ENCODE assay signal across 15 mouse cellular contexts in genomic region chr8:13551574-13551830, GRCm38 (mm10). TPM values are rescaled to one million over a fixed set of nuclear protein-coding genes. Genes with fewer than 3 reads are reported as not detected.
"Had no signal": no experiment of that assay in that cellular context is flagged by ENCODE, and none has a peak within 500 bp of the region (broad histone marks: within the 10 kb centered on the region; RNA-seq: fewer than 3 reads in every experiment).

No protein-coding gene starts in this region.

- H3K9ac ChIP-seq: kidney, embryonic 15.5 days; limb, embryonic 13.5 days; liver, embryonic 12.5 days; liver, embryonic 15.5 days; lung, embryonic 15.5 days; midbrain, embryonic 12.5 days; midbrain, embryonic 15.5 days had no signal

- H3K27ac ChIP-seq: kidney, embryonic 15.5 days; limb, embryonic 10.5 days; limb, embryonic 13.5 days; liver, embryonic 12.5 days; liver, embryonic 15.5 days; lung, embryonic 15.5 days; midbrain, embryonic 12.5 days; midbrain, embryonic 15.5 days had no signal

- H3K36me3 ChIP-seq: kidney, embryonic 15.5 days; limb, embryonic 10.5 days; limb, embryonic 13.5 days; liver, embryonic 12.5 days; liver, embryonic 15.5 days; lung, embryonic 15.5 days; midbrain, embryonic 12.5 days; midbrain, embryonic 15.5 days had no signal

- H3K9me3 ChIP-seq: kidney, embryonic 15.5 days; limb, embryonic 10.5 days; limb, embryonic 13.5 days; liver, embryonic 12.5 days; liver, embryonic 15.5 days; lung, embryonic 15.5 days; midbrain, embryonic 12.5 days; midbrain, embryonic 15.5 days had no signal

- H3K4me3 ChIP-seq: kidney, embryonic 15.5 days; limb, embryonic 10.5 days; limb, embryonic 13.5 days; liver, embryonic 12.5 days; liver, embryonic 15.5 days; lung, embryonic 15.5 days; midbrain, embryonic 12.5 days; midbrain, embryonic 15.5 days had no signal

- H3K27me3 ChIP-seq: kidney, embryonic 15.5 days; liver, embryonic 15.5 days; lung, embryonic 15.5 days; midbrain, embryonic 12.5 days; midbrain, embryonic 15.5 days had no signal

- H3K4me1 ChIP-seq: liver, embryonic 12.5 days; midbrain, embryonic 12.5 days; midbrain, embryonic 15.5 days had no signal

- H3K4me2 ChIP-seq: kidney, embryonic 15.5 days; limb, embryonic 13.5 days; liver, embryonic 12.5 days; liver, embryonic 15.5 days; lung, embryonic 15.5 days; midbrain, embryonic 12.5 days; midbrain, embryonic 15.5 days had no signal

RNA-seq across cellular contexts. Expression of gene 1700029H14Rik, which starts 10.8 kb away (rescaled TPM):
- total RNA-seq: layer of hippocampus, postnatal 25 days; left cerebral cortex, adult 18-20 months; left cerebral cortex, postnatal 25 days had no signal
- polyA plus RNA-seq: kidney, adult 2 months; kidney, embryonic 15.5 days; limb, embryonic 10.5 days; limb, embryonic 13.5 days; liver, embryonic 12.5 days; liver, embryonic 15.5 days; lung, embryonic 15.5 days; midbrain, embryonic 12.5 days; midbrain, embryonic 15.5 days; neural tube, embryonic 14.5 days; small intestine, adult 2 months; stomach, embryonic 16.5 days had no signal
